Mouse (Mus musculus): ENCODE results near the gene Ppef1. TPM values are rescaled to one million over a fixed set of nuclear protein-coding genes. Genes with fewer than 3 reads are reported as not detected.

The Ppef1 gene
- not detected in 2 replicates for polyA plus RNA-seq (2015; fragmentation: Nextera tagmentation; extraction: Ambion mirVana)

GRCm38 (mm10) chrX:160735650-160736049, at the start of gene Ppef1:
TSS of gene Ppef1 (minus strand) at chrX:160735765.

GRCm38 (mm10) chrX:160767713-160768112, 32.1 kb upstream of the Ppef1 start, which contains the start of gene Rs1:
TSS of gene Rs1 (plus strand) at chrX:160768013.

Other genes with a start within 250 kb of the Ppef1 start
- 9.4 and 12.0 TPM in 2 replicates for gene Phka2, start 233.6 kb downstream of the Ppef1 start, polyA plus RNA-seq (2015; fragmentation: Nextera tagmentation; extraction: Ambion mirVana)
- 0.02 TPM in 1 of 2 replicates, not detected in the other for gene Rs1, start 32.2 kb upstream of the Ppef1 start, polyA plus RNA-seq (2015; fragmentation: Nextera tagmentation; extraction: Ambion mirVana)
- 0.47 and 0.81 TPM in 2 replicates for gene Gja6, start 171.3 kb upstream of the Ppef1 start, polyA plus RNA-seq (2015; fragmentation: Nextera tagmentation; extraction: Ambion mirVana)

Measured in spleen, postnatal 0 days (tissue).